In the genomic region with DNA sequence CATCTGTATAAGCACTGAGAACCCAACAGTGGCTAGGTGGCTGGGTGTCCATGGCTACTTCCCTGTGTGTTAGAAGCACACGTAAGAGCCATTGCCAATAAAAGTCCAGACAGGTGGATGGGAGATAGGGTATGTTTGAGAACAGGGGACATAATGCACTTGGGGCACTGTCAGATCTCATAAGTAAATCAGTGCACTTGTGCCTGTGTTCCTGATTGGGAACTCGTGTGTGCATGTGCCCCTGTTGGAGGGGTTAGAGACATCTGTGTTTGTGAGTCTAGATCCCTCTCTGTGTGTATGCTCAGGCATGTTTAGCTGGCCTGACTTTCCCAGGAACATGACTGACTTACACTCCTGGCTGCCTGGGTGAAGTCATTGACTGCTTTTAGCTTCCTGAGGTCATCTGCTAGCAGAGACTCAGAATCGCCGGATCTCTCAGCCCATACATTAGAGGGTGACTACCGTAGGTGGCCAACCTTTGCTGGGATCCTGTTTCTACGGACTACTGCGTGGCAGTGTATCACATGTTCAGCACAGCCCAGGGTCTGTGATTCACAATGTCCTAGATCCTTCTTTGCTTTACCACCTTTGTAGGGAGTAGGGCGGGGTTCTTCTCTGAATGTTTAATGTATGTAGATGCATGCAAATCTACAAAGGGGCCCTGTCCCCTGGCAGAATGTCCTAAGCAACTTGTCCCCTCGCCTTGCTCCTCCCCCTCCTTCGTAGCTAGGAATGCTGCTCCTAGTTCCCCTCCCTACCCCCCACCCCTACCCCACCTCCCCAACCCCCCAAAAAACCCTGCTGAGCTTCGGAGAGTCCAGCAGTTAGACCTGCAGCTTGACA, we compare ENCODE assay signal across 7 mouse cellular contexts. TPM values are rescaled to one million over a fixed set of nuclear protein-coding genes. Genes with fewer than 3 reads are reported as not detected.
A peak's percentile ranks its signal among the peaks of the same experiment; 100 is the strongest.
DNase-seq lines count a peak whose midpoint lies in the region; ATAC-seq lines count a peak whose summit lies in the region.

No protein-coding gene starts in this region.

- ATAC-seq in lung, embryonic 16.5 days (ENCODE audit: low read depth), result 0 out of 2 replicates have a peak, but pooled peaks have one; percentile 26
- peak; percentile 57 for ATAC-seq in forebrain, embryonic 11.5 days (replicated peaks; ENCODE audit: low FRiP score)
- no peak for ATAC-seq in hindbrain, embryonic 15.5 days (ENCODE audit: low FRiP score, low read depth)
- no peak for ATAC-seq in stomach, embryonic 16.5 days (ENCODE audit: insufficient read depth, low FRiP score)
- no peak for ATAC-seq in CD4-positive, CD25-positive, alpha-beta regulatory T cell, adult 4 months

- H3K27me3 ChIP-seq in lung, embryonic 16.5 days (ENCODE audit: control insufficient read depth, insufficient read depth, low read depth, low read length), result no peaks in the 10 kb centered on the region
- no peaks in the 10 kb centered on the region for H3K27me3 ChIP-seq in forebrain, embryonic 11.5 days (ENCODE audit: control insufficient read depth, insufficient read depth, low read length)
- no peaks in the 10 kb centered on the region for H3K27me3 ChIP-seq in hindbrain, embryonic 15.5 days
- H3K27me3 ChIP-seq in stomach, embryonic 16.5 days (ENCODE audit: control insufficient read depth, insufficient read depth, low read length), result no peaks in the 10 kb centered on the region

- peaks cover 6% of the 10 kb centered on the region for H3K36me3 ChIP-seq in lung, embryonic 16.5 days (ENCODE audit: control insufficient read depth, insufficient read depth, low read length)
- peaks cover 17% of the 10 kb centered on the region; the same call in 1 of the 2 replicates for H3K36me3 ChIP-seq in forebrain, embryonic 11.5 days (ENCODE audit: control insufficient read depth, insufficient read depth, low read length)
- H3K36me3 ChIP-seq in hindbrain, embryonic 15.5 days, result peaks cover 22% of the 10 kb centered on the region
- no peaks in the 10 kb centered on the region for H3K36me3 ChIP-seq in stomach, embryonic 16.5 days (ENCODE audit: control insufficient read depth, insufficient read depth, low read length)

- no peaks in the 10 kb centered on the region for H3K9me3 ChIP-seq in lung, embryonic 16.5 days (ENCODE audit: control insufficient read depth, low read length)
- no peaks in the 10 kb centered on the region for H3K9me3 ChIP-seq in forebrain, embryonic 11.5 days (ENCODE audit: control insufficient read depth, low read length)
- H3K9me3 ChIP-seq in hindbrain, embryonic 15.5 days, result no peaks in the 10 kb centered on the region
- no peaks in the 10 kb centered on the region for H3K9me3 ChIP-seq in stomach, embryonic 16.5 days (replicated peaks; ENCODE audit: control insufficient read depth, low read length)

- intact Hi-C loops in left cerebral cortex, postnatal 4 days (cut with DNase I), result loop anchor here (5.0 kb wide), 1 partner anchor 43 kb away; no protein-coding TSS in a partner anchor

- peak overlapping the region; percentile 75 for H3K27ac ChIP-seq in lung, embryonic 16.5 days (ENCODE audit: low read length)
- peak overlapping the region; percentile 85 for H3K27ac ChIP-seq in forebrain, embryonic 11.5 days (ENCODE audit: low read depth, low read length)
- peak overlapping the region; percentile 65 for H3K27ac ChIP-seq in hindbrain, embryonic 15.5 days (replicated peaks)
- peak overlapping the region; percentile 52 for H3K27ac ChIP-seq in stomach, embryonic 16.5 days (ENCODE audit: low read length)

- no peak for DNase-seq in lung, postnatal 25 days (ENCODE audit: low spot score)
- peak; percentile 61 for DNase-seq in forebrain, embryonic 11.5 days (ENCODE audit: low spot score)
- no peak for DNase-seq in left cerebral cortex, postnatal 4 days

- no peak overlapping the region for H3K4me3 ChIP-seq in lung, embryonic 16.5 days (ENCODE audit: low read length)
- H3K4me3 ChIP-seq in forebrain, embryonic 11.5 days (ENCODE audit: low read depth, low read length), result peak overlapping the region; percentile 14; the same call in 1 of the 2 replicates
- H3K4me3 ChIP-seq in hindbrain, embryonic 15.5 days, result no peak overlapping the region
- 0 out of 2 replicates have a peak overlapping the region, but pooled peaks have one; percentile 3 for H3K4me3 ChIP-seq in stomach, embryonic 16.5 days (replicated peaks; ENCODE audit: low read length)

- H3K9ac ChIP-seq in lung, embryonic 16.5 days (ENCODE audit: low read length), result peak overlapping the region; percentile 31; the same call in 1 of the 2 replicates
- H3K9ac ChIP-seq in forebrain, embryonic 11.5 days (ENCODE audit: low read length), result peak overlapping the region; percentile 45; the same call in 1 of the 2 replicates
- H3K9ac ChIP-seq in hindbrain, embryonic 15.5 days, result no peak overlapping the region; the same call in 1 of the 2 replicates
- no peak overlapping the region for H3K9ac ChIP-seq in stomach, embryonic 16.5 days (ENCODE audit: low read length)

- 24% methylated on average over 11 of the region's 11 CpGs for WGBS in lung, embryonic 16.5 days
- 13% methylated on average over 11 of the region's 11 CpGs for WGBS in forebrain, embryonic 11.5 days
- WGBS in hindbrain, embryonic 15.5 days, result 11% methylated on average over 11 of the region's 11 CpGs
- WGBS in stomach, embryonic 16.5 days, result 34% methylated on average over 11 of the region's 11 CpGs

- H3K4me2 ChIP-seq in lung, embryonic 16.5 days (ENCODE audit: low read depth, low read length), result no peak overlapping the region
- H3K4me2 ChIP-seq in forebrain, embryonic 11.5 days (ENCODE audit: low read depth, low read length, severe bottlenecking), result peak overlapping the region; percentile 94
- peak overlapping the region; percentile 91 for H3K4me2 ChIP-seq in hindbrain, embryonic 15.5 days
- H3K4me2 ChIP-seq in stomach, embryonic 16.5 days (ENCODE audit: low read depth, low read length), result 0 out of 2 replicates have a peak overlapping the region, but pooled peaks have one; percentile 19

- peaks cover 36% of the 10 kb centered on the region for H3K4me1 ChIP-seq in lung, embryonic 16.5 days (replicated peaks; ENCODE audit: control insufficient read depth, insufficient read depth, low read length)
- peaks cover 39% of the 10 kb centered on the region for H3K4me1 ChIP-seq in forebrain, embryonic 11.5 days (replicated peaks; ENCODE audit: control insufficient read depth, insufficient read depth, low read length)
- peaks cover 65% of the 10 kb centered on the region for H3K4me1 ChIP-seq in hindbrain, embryonic 15.5 days (replicated peaks)
- peaks cover 39% of the 10 kb centered on the region for H3K4me1 ChIP-seq in stomach, embryonic 16.5 days (ENCODE audit: control insufficient read depth, insufficient read depth, low read length)

RNA-seq across cellular contexts. Expression of gene Txnrd2, which starts 31.2 kb away (rescaled TPM):
- 22.0 and 22.1 TPM in 2 replicates for polyA plus RNA-seq in lung, embryonic 16.5 days (2015; fragmentation: Nextera tagmentation; extraction: Ambion mirVana)
- polyA plus RNA-seq in forebrain, embryonic 11.5 days (2014; fragmentation: Nextera tagmentation; extraction: Ambion mirVana), result 24.8 and 26.7 TPM in 2 replicates
- polyA plus RNA-seq in hindbrain, embryonic 15.5 days (2015; fragmentation: Nextera tagmentation; extraction: Ambion mirVana), result 31.0 and 31.7 TPM in 2 replicates
- polyA plus RNA-seq in stomach, embryonic 16.5 days (2015; fragmentation: Nextera tagmentation; extraction: Ambion mirVana), result 19.2 and 23.7 TPM in 2 replicates
- polyA plus RNA-seq in CD4-positive, CD25-positive, alpha-beta regulatory T cell, adult 4 months (2017; shearing (Covaris generic)), result 10 to 100 TPM; 21.7 to 26.7 TPM
- total RNA-seq in left cerebral cortex, postnatal 4 days (2021), result 10 to 100 TPM; 22.2 to 24.0 TPM

RNA-seq across cellular contexts. Expression of gene Comt, which starts 31.7 kb away (rescaled TPM):
- 124 and 125 TPM in 2 replicates for polyA plus RNA-seq in lung, embryonic 16.5 days (2015; fragmentation: Nextera tagmentation; extraction: Ambion mirVana)
- 53.6 and 55.2 TPM in 2 replicates for polyA plus RNA-seq in forebrain, embryonic 11.5 days (2014; fragmentation: Nextera tagmentation; extraction: Ambion mirVana)
- 106 and 113 TPM in 2 replicates for polyA plus RNA-seq in hindbrain, embryonic 15.5 days (2015; fragmentation: Nextera tagmentation; extraction: Ambion mirVana)
- 105 and 119 TPM in 2 replicates for polyA plus RNA-seq in stomach, embryonic 16.5 days (2015; fragmentation: Nextera tagmentation; extraction: Ambion mirVana)
- 10 to 100 TPM; 62.0 to 65.2 TPM for polyA plus RNA-seq in CD4-positive, CD25-positive, alpha-beta regulatory T cell, adult 4 months (2017; shearing (Covaris generic))
- 10 to 100 TPM; 55.5 to 57.3 TPM for total RNA-seq in left cerebral cortex, postnatal 4 days (2021)

RNA-seq across cellular contexts. Expression of gene Arvcf, which starts 47.0 kb away (rescaled TPM):
- polyA plus RNA-seq in lung, embryonic 16.5 days (2015; fragmentation: Nextera tagmentation; extraction: Ambion mirVana), result 34.0 and 36.7 TPM in 2 replicates
- polyA plus RNA-seq in forebrain, embryonic 11.5 days (2014; fragmentation: Nextera tagmentation; extraction: Ambion mirVana), result 99.4 and 103 TPM in 2 replicates
- 78.7 and 81.3 TPM in 2 replicates for polyA plus RNA-seq in hindbrain, embryonic 15.5 days (2015; fragmentation: Nextera tagmentation; extraction: Ambion mirVana)
- 25.3 and 26.0 TPM in 2 replicates for polyA plus RNA-seq in stomach, embryonic 16.5 days (2015; fragmentation: Nextera tagmentation; extraction: Ambion mirVana)
- under 1 TPM in 1 of 2 experiments, not detected in 1; 0.91 TPM for polyA plus RNA-seq in CD4-positive, CD25-positive, alpha-beta regulatory T cell, adult 4 months (2017; shearing (Covaris generic))
- 10 to 100 TPM; 74.7 to 80.3 TPM for total RNA-seq in left cerebral cortex, postnatal 4 days (2021)

RNA-seq across cellular contexts. Expression of gene Tango2, which starts 47.1 kb away (rescaled TPM):
- 27.0 and 28.7 TPM in 2 replicates for polyA plus RNA-seq in lung, embryonic 16.5 days (2015; fragmentation: Nextera tagmentation; extraction: Ambion mirVana)
- polyA plus RNA-seq in forebrain, embryonic 11.5 days (2014; fragmentation: Nextera tagmentation; extraction: Ambion mirVana), result 39.1 and 40.4 TPM in 2 replicates
- polyA plus RNA-seq in hindbrain, embryonic 15.5 days (2015; fragmentation: Nextera tagmentation; extraction: Ambion mirVana), result 92.5 and 94.0 TPM in 2 replicates
- polyA plus RNA-seq in stomach, embryonic 16.5 days (2015; fragmentation: Nextera tagmentation; extraction: Ambion mirVana), result 27.6 and 32.7 TPM in 2 replicates
- 10 to 100 TPM; 71.4 to 94.5 TPM for polyA plus RNA-seq in CD4-positive, CD25-positive, alpha-beta regulatory T cell, adult 4 months (2017; shearing (Covaris generic))
- 10 to 100 TPM; 75.0 to 84.7 TPM for total RNA-seq in left cerebral cortex, postnatal 4 days (2021)

Comparison
In these comparisons a context has a peak if more than half of its experiments do, and no peak if none do; other contexts are left out.
1. ATAC-seq: peak in lung, embryonic 16.5 days (single experiment) and forebrain, embryonic 11.5 days (single experiment); none in hindbrain, embryonic 15.5 days (single experiment), stomach, embryonic 16.5 days (single experiment) and CD4-positive, CD25-positive, alpha-beta regulatory T cell, adult 4 months (single experiment).
2. H3K4me3 ChIP-seq: peak in forebrain, embryonic 11.5 days (single experiment) and stomach, embryonic 16.5 days (single experiment); none in lung, embryonic 16.5 days (single experiment) and hindbrain, embryonic 15.5 days (single experiment).
3. H3K9ac ChIP-seq: peak in lung, embryonic 16.5 days (single experiment) and forebrain, embryonic 11.5 days (single experiment); none in hindbrain, embryonic 15.5 days (single experiment) and stomach, embryonic 16.5 days (single experiment).
4. RNA of gene Arvcf, which starts 47.0 kb away (polyA plus RNA-seq): 99.4 to 103 TPM in forebrain, embryonic 11.5 days, 78.7 to 81.3 TPM in hindbrain, embryonic 15.5 days, 34.0 to 36.7 TPM in lung, embryonic 16.5 days and 25.3 to 26.0 TPM in stomach, embryonic 16.5 days; 0.91 TPM in CD4-positive, CD25-positive, alpha-beta regulatory T cell, adult 4 months; every median in the first group is over 10 times any median in the second.
5. Peak in every context shown above with its lines, with median percentiles within 50 percentile points of each other: H3K27ac ChIP-seq.